Mouse (Mus musculus): ENCODE results near the gene Pdk3. TPM values are rescaled to one million over a fixed set of nuclear protein-coding genes. Genes with fewer than 3 reads are reported as not detected.

The Pdk3 gene
- polyA plus RNA-seq (2014; fragmentation: Nextera tagmentation; extraction: Ambion mirVana) = 68.6 and 73.4 TPM in 2 replicates

GRCm38 (mm10) chrX:93831561-93832336 is at the start of gene Pdk3:
Gene Pdk3, minus strand, starts transcription at chrX:93832201.
- no peaks in the 10 kb centered on the region for H3K9me3 ChIP-seq (ENCODE audit: control insufficient read depth, low read length)
- H3K4me3 ChIP-seq (ENCODE audit: low read depth, low read length) = peak within 1 kb of the TSS; percentile 51
- 0 out of 2 replicates have a peak within 1 kb of the TSS, but pooled peaks have one; percentile 25 for H3K27ac ChIP-seq (ENCODE audit: low read depth, low read length)
- no peaks in the 10 kb centered on the region for H3K27me3 ChIP-seq (ENCODE audit: control insufficient read depth, insufficient read depth, low read length)
- DNase-seq (ENCODE audit: low spot score) (peak; percentile 87), ATAC-seq (replicated peaks; ENCODE audit: low FRiP score) (peak; percentile 96)
- no peaks in the 10 kb centered on the region for H3K36me3 ChIP-seq (ENCODE audit: control insufficient read depth, insufficient read depth, low read length)
- peak within 1 kb of the TSS; percentile 59 for H3K4me2 ChIP-seq (ENCODE audit: low read depth, low read length, severe bottlenecking)
- no peaks in the 10 kb centered on the region for H3K4me1 ChIP-seq (replicated peaks; ENCODE audit: control insufficient read depth, insufficient read depth, low read length)
- peak within 1 kb of the TSS; percentile 65 for H3K9ac ChIP-seq (ENCODE audit: low read length)
- WGBS = 21% methylated on average over 66 of the region's 68 CpGs

GRCm38 (mm10) chrX:93877634-93878016 is 45.6 kb upstream of the Pdk3 start:
- H3K9ac ChIP-seq (ENCODE audit: low read length) = no peak overlapping the region
- H3K27me3 ChIP-seq (ENCODE audit: control insufficient read depth, insufficient read depth, low read length) = no peaks in the 10 kb centered on the region; the same call in 1 of the 2 replicates
- no peak overlapping the region for H3K4me3 ChIP-seq (ENCODE audit: low read depth, low read length)
- H3K36me3 ChIP-seq (ENCODE audit: control insufficient read depth, insufficient read depth, low read length) = no peaks in the 10 kb centered on the region
- 72% methylated on average over 3 of the region's 3 CpGs for WGBS
- H3K4me2 ChIP-seq (ENCODE audit: low read depth, low read length, severe bottlenecking) = no peak overlapping the region
- H3K27ac ChIP-seq (ENCODE audit: low read depth, low read length) = no peak overlapping the region
- ATAC-seq (replicated peaks; ENCODE audit: low FRiP score) (no peak), DNase-seq (ENCODE audit: low spot score) (no peak)
- no peaks in the 10 kb centered on the region for H3K9me3 ChIP-seq (ENCODE audit: control insufficient read depth, low read length)
- H3K4me1 ChIP-seq (replicated peaks; ENCODE audit: control insufficient read depth, insufficient read depth, low read length) = no peaks in the 10 kb centered on the region

GRCm38 (mm10) chrX:93876981-93877633 is 45.1 kb upstream of the Pdk3 start:
- WGBS = 89% methylated on average over 7 of the region's 7 CpGs
- no peak overlapping the region for H3K9ac ChIP-seq (ENCODE audit: low read length)

GRCm38 (mm10) chrX:93863393-93863792 is 31.4 kb upstream of the Pdk3 start:
- DNase-seq (ENCODE audit: low spot score) (no peak), ATAC-seq (replicated peaks; ENCODE audit: low FRiP score) (no peak)
- H3K4me2 ChIP-seq (ENCODE audit: low read depth, low read length, severe bottlenecking) = no peak overlapping the region
- no peak overlapping the region for H3K9ac ChIP-seq (ENCODE audit: low read length)
- H3K4me3 ChIP-seq (ENCODE audit: low read depth, low read length) = no peak overlapping the region
- no peaks in the 10 kb centered on the region; the same call in 1 of the 2 replicates for H3K27me3 ChIP-seq (ENCODE audit: control insufficient read depth, insufficient read depth, low read length)
- no peaks in the 10 kb centered on the region for H3K4me1 ChIP-seq (replicated peaks; ENCODE audit: control insufficient read depth, insufficient read depth, low read length)
- no peaks in the 10 kb centered on the region for H3K36me3 ChIP-seq (ENCODE audit: control insufficient read depth, insufficient read depth, low read length)
- WGBS = 63% methylated on average over 2 of the region's 2 CpGs
- no peaks in the 10 kb centered on the region for H3K9me3 ChIP-seq (ENCODE audit: control insufficient read depth, low read length)
- no peak overlapping the region for H3K27ac ChIP-seq (ENCODE audit: low read depth, low read length)

More at GRCm38 (mm10) chrX:93876981-93877633, 45.1 kb upstream of the Pdk3 start:
- Histone ChIP-seq H3K36me3 (ENCODE audit: control insufficient read depth, insufficient read depth, low read length) (no peaks in the 10 kb centered on the region), H3K4me1 (replicated peaks; ENCODE audit: control insufficient read depth, insufficient read depth, low read length) (no peaks in the 10 kb centered on the region), H3K9me3 (ENCODE audit: control insufficient read depth, low read length) (no peaks in the 10 kb centered on the region), H3K27me3 (ENCODE audit: control insufficient read depth, insufficient read depth, low read length) (no peaks in the 10 kb centered on the region; the same call in 1 of the 2 replicates), H3K4me3 (ENCODE audit: low read depth, low read length) (no peak overlapping the region), H3K4me2 (ENCODE audit: low read depth, low read length, severe bottlenecking) (no peak overlapping the region), H3K27ac (ENCODE audit: low read depth, low read length) (no peak overlapping the region)
- ATAC-seq (replicated peaks; ENCODE audit: low FRiP score) (no peak), DNase-seq (ENCODE audit: low spot score) (no peak)

GRCm38 (mm10) chrX:93862525-93863086 is 30.6 kb upstream of the Pdk3 start:
- Histone ChIP-seq H3K4me1 (replicated peaks; ENCODE audit: control insufficient read depth, insufficient read depth, low read length) (no peaks in the 10 kb centered on the region), H3K9ac (ENCODE audit: low read length) (no peak overlapping the region), H3K4me3 (ENCODE audit: low read depth, low read length) (no peak overlapping the region), H3K9me3 (ENCODE audit: control insufficient read depth, low read length) (no peaks in the 10 kb centered on the region), H3K27me3 (ENCODE audit: control insufficient read depth, insufficient read depth, low read length) (no peaks in the 10 kb centered on the region; the same call in 1 of the 2 replicates), H3K27ac (ENCODE audit: low read depth, low read length) (no peak overlapping the region), H3K36me3 (ENCODE audit: control insufficient read depth, insufficient read depth, low read length) (no peaks in the 10 kb centered on the region), H3K4me2 (ENCODE audit: low read depth, low read length, severe bottlenecking) (no peak overlapping the region)
- 89% methylated on average over 4 of the region's 4 CpGs for WGBS
- DNase-seq (ENCODE audit: low spot score) (no peak), ATAC-seq (replicated peaks; ENCODE audit: low FRiP score) (no peak)

GRCm38 (mm10) chrX:93857756-93858155 is 25.8 kb upstream of the Pdk3 start:
- Histone ChIP-seq H3K27ac (ENCODE audit: low read depth, low read length) (no peak overlapping the region), H3K36me3 (ENCODE audit: control insufficient read depth, insufficient read depth, low read length) (no peaks in the 10 kb centered on the region), H3K4me2 (ENCODE audit: low read depth, low read length, severe bottlenecking) (no peak overlapping the region), H3K9me3 (ENCODE audit: control insufficient read depth, low read length) (no peaks in the 10 kb centered on the region), H3K9ac (ENCODE audit: low read length) (no peak overlapping the region), H3K27me3 (ENCODE audit: control insufficient read depth, insufficient read depth, low read length) (peaks cover 2% of the 10 kb centered on the region; the same call in 1 of the 2 replicates), H3K4me1 (replicated peaks; ENCODE audit: control insufficient read depth, insufficient read depth, low read length) (no peaks in the 10 kb centered on the region), H3K4me3 (ENCODE audit: low read depth, low read length) (no peak overlapping the region)
- 79% methylated on average over 3 of the region's 3 CpGs for WGBS
- no peak for DNase-seq (ENCODE audit: low spot score)
- no peak for ATAC-seq (replicated peaks; ENCODE audit: low FRiP score)

GRCm38 (mm10) chrX:93832337-93832884 is 410 bp upstream of the Pdk3 start:
- Histone ChIP-seq H3K27me3 (ENCODE audit: control insufficient read depth, insufficient read depth, low read length) (no peaks in the 10 kb centered on the region), H3K36me3 (ENCODE audit: control insufficient read depth, insufficient read depth, low read length) (no peaks in the 10 kb centered on the region), H3K4me2 (ENCODE audit: low read depth, low read length, severe bottlenecking) (peak overlapping the region; percentile 59), H3K9ac (ENCODE audit: low read length) (peak overlapping the region; percentile 65), H3K4me3 (ENCODE audit: low read depth, low read length) (peak overlapping the region; percentile 51), H3K4me1 (replicated peaks; ENCODE audit: control insufficient read depth, insufficient read depth, low read length) (no peaks in the 10 kb centered on the region), H3K9me3 (ENCODE audit: control insufficient read depth, low read length) (no peaks in the 10 kb centered on the region), H3K27ac (ENCODE audit: low read depth, low read length) (no peak overlapping the region)
- WGBS = 26% methylated on average over 14 of the region's 14 CpGs
- ATAC-seq (replicated peaks; ENCODE audit: low FRiP score) (peak; percentile 28), DNase-seq (ENCODE audit: low spot score) (no peak)

- no peak overlapping the region for H3K4me3 ChIP-seq (ENCODE audit: low read depth, low read length)
- DNase-seq (ENCODE audit: low spot score) (no peak), ATAC-seq (replicated peaks; ENCODE audit: low FRiP score) (no peak)
- no peak overlapping the region for H3K9ac ChIP-seq (ENCODE audit: low read length)
- no peaks in the 10 kb centered on the region for H3K36me3 ChIP-seq (ENCODE audit: control insufficient read depth, insufficient read depth, low read length)
- H3K4me2 ChIP-seq (ENCODE audit: low read depth, low read length, severe bottlenecking) = no peak overlapping the region
- no peak overlapping the region for H3K27ac ChIP-seq (ENCODE audit: low read depth, low read length)
- H3K27me3 ChIP-seq (ENCODE audit: control insufficient read depth, insufficient read depth, low read length) = no peaks in the 10 kb centered on the region
- no peaks in the 10 kb centered on the region for H3K9me3 ChIP-seq (ENCODE audit: control insufficient read depth, low read length)
- no peaks in the 10 kb centered on the region for H3K4me1 ChIP-seq (replicated peaks; ENCODE audit: control insufficient read depth, insufficient read depth, low read length)
- 72% methylated on average over 2 of the region's 2 CpGs for WGBS
These were observed 6.2 kb downstream of the Pdk3 start for GRCm38 (mm10) chrX:93825787-93826186.

Measured in forebrain, embryonic 11.5 days (tissue).